Mouse (Mus musculus) thymus, adult 2 months (tissue): ENCODE measurements around the gene Ccin. TPM values are rescaled to one million over a fixed set of nuclear protein-coding genes. Genes with fewer than 3 reads are reported as not detected.

Source experiments
- DNase-seq: peaks from one replicate; pipeline ENCODE4 v3.0.0; 2021
- H3K27ac ChIP-seq: fragments of 200-500 bp; 2 replicates; pipeline ENCODE4 v1.5.1; 2012; ENCODE audit warnings: low read length, control low read depth; ENCODE audit not compliant: control insufficient read depth, insufficient read depth
- H3K27me3 ChIP-seq: fragments of 200-500 bp; 2 replicates; pipeline ENCODE4 v1.6.1; 2012; ENCODE audit warnings: mild to moderate bottlenecking, low read length, moderate library complexity, mixed read lengths; ENCODE audit not compliant: control insufficient read depth, insufficient read depth
- H3K36me3 ChIP-seq: fragments of 200-500 bp; 2 replicates; pipeline ENCODE4 v1.6.1; 2012; ENCODE audit warnings: mild to moderate bottlenecking, low read length, moderate library complexity; ENCODE audit not compliant: control insufficient read depth, insufficient read depth
- H3K4me1 ChIP-seq: fragments of 200-500 bp; replicated peaks from 2 replicates; pipeline ENCODE4 v1.6.1; 2012; ENCODE audit warnings: low read length; ENCODE audit not compliant: control insufficient read depth, insufficient read depth
- H3K4me3 ChIP-seq: fragments of 200-500 bp; 2 replicates; pipeline ENCODE4 v1.5.1; 2012; ENCODE audit warnings: mild to moderate bottlenecking, low read length, control low read depth, moderate library complexity; ENCODE audit not compliant: control insufficient read depth, insufficient read depth
- CTCF ChIP-seq: fragments of 200-500 bp; IDR thresholded peaks from 2 replicates; pipeline ENCODE4 v1.5.1; 2012; ENCODE audit warnings: mild to moderate bottlenecking, control low read depth, low read length, moderate library complexity, borderline replicate concordance; ENCODE audit not compliant: control insufficient read depth, poor library complexity, insufficient read depth; ENCODE audit errors: extremely low read depth
- POLR2A ChIP-seq: fragments of 200-500 bp; IDR thresholded peaks from 2 replicates; pipeline ENCODE4 v1.6.1; 2012; ENCODE audit warnings: mild to moderate bottlenecking, low read length, control low read depth, moderate library complexity; ENCODE audit not compliant: control insufficient read depth, poor library complexity, insufficient read depth; ENCODE audit errors: extremely low read depth
- WGBS: fragments of 180-500 bp; shearing (Covaris S2); methylation state at CpG from one replicate; pipeline ENCODE4 v1.1.7; 2018; 5-methylcytosine and 5-hydroxymethylcytosine counted together
- polyA plus RNA-seq: library from polyadenylated mRNA; depleted of rRNA; stranded (reverse); fragments of >200 nt; gene quantifications from 2 replicates; pipeline ENCODE4 v1.2.3, GENCODE M21; 2012

Gene Ccin
- polyA plus RNA-seq, 1 experiment, result 0.32 TPM

- Histone ChIP-seq H3K27me3 (no peaks in the 10 kb centered on the region), H3K4me1 (peaks cover 3% of the 10 kb centered on the region), H3K4me3 (no peak overlapping the region), H3K36me3 (no peaks in the 10 kb centered on the region), H3K27ac (no peak overlapping the region)
- 96% methylated on average over 6 of the region's 6 CpGs for WGBS
- TF ChIP-seq CTCF (no peak), POLR2A (no peak)
- DNase-seq, result no peak
Observed at GRCm38 (mm10) chr4:43980846-43981245, 2.4 kb upstream of the Ccin start.

GRCm38 (mm10) chr4:43981251-43981650, 2.0 kb upstream of the Ccin start:
- 83% methylated on average over 7 of the region's 7 CpGs for WGBS

GRCm38 (mm10) chr4:43982053-43982732, 1.1 kb upstream of the Ccin start:
- H3K36me3 ChIP-seq, result no peaks in the 10 kb centered on the region
- DNase-seq, result peak; percentile 95
- H3K27me3 ChIP-seq, result no peaks in the 10 kb centered on the region
- H3K4me1 ChIP-seq, result peaks cover 3% of the 10 kb centered on the region
- TF ChIP-seq CTCF (peak; percentile 97), POLR2A (no peak)
- H3K4me3 ChIP-seq, result peak overlapping the region; percentile 20
- WGBS, result 2% methylated on average over 24 of the region's 24 CpGs
- H3K27ac ChIP-seq, result no peak overlapping the region

More at GRCm38 (mm10) chr4:43981251-43981650, 2.0 kb upstream of the Ccin start:
- Histone ChIP-seq H3K27ac (no peak overlapping the region), H3K4me3 (no peak overlapping the region), H3K27me3 (no peaks in the 10 kb centered on the region), H3K4me1 (peaks cover 3% of the 10 kb centered on the region), H3K36me3 (no peaks in the 10 kb centered on the region)
- DNase-seq, result no peak
- TF ChIP-seq POLR2A, result no peak
- no peak for TF ChIP-seq CTCF

GRCm38 (mm10) chr4:43983756-43984155, 473 bp downstream of the Ccin start:
- WGBS, result 97% methylated on average over 22 of the region's 22 CpGs
- Histone ChIP-seq H3K4me3 (no peak overlapping the region), H3K36me3 (no peaks in the 10 kb centered on the region), H3K4me1 (peaks cover 3% of the 10 kb centered on the region), H3K27me3 (no peaks in the 10 kb centered on the region), H3K27ac (no peak overlapping the region)
- no peak for DNase-seq
- TF ChIP-seq POLR2A (no peak), CTCF (no peak)

GRCm38 (mm10) chr4:43984326-43984725, 1.0 kb downstream of the Ccin start:
- H3K4me1 ChIP-seq, result peaks cover 3% of the 10 kb centered on the region
- no peak overlapping the region for H3K27ac ChIP-seq
- no peak for DNase-seq
- no peaks in the 10 kb centered on the region for H3K27me3 ChIP-seq
- TF ChIP-seq POLR2A (no peak), CTCF (no peak)
- WGBS, result 97% methylated on average over 19 of the region's 19 CpGs
- no peaks in the 10 kb centered on the region for H3K36me3 ChIP-seq
- no peak overlapping the region for H3K4me3 ChIP-seq

GRCm38 (mm10) chr4:43988976-43989375, 5.7 kb downstream of the Ccin start:
- H3K4me1 ChIP-seq, result no peaks in the 10 kb centered on the region
- no peak for DNase-seq
- no peaks in the 10 kb centered on the region for H3K27me3 ChIP-seq
- TF ChIP-seq CTCF, result no peak
- TF ChIP-seq POLR2A, result no peak
- no peak overlapping the region for H3K27ac ChIP-seq
- no peaks in the 10 kb centered on the region for H3K36me3 ChIP-seq
- 96% methylated on average over 3 of the region's 3 CpGs for WGBS
- H3K4me3 ChIP-seq, result no peak overlapping the region
